Mouse (Mus musculus) midbrain, embryonic 12.5 days (tissue): ENCODE results near the gene Mep1a. TPM values are rescaled to one million over a fixed set of nuclear protein-coding genes. Genes with fewer than 3 reads are reported as not detected.

ENCODE experiments used
- ATAC-seq: fragments of 200-750 bp; cut with Nextera tagmentation; 2 replicates; pipeline ENCODE4 v1.8.0; 2017; ENCODE audit warnings: low read depth, moderate TSS enrichment, moderate library complexity; ENCODE audit not compliant: low FRiP score
- H3K27ac ChIP-seq: fragments of 300-500 bp; sonication (generic); replicated peaks from 2 replicates; pipeline ENCODE4 v1.5.1; 2016; ENCODE audit warnings: mild to moderate bottlenecking
- H3K27me3 ChIP-seq: fragments of 300-500 bp; sonication (generic); 2 replicates; pipeline ENCODE4 v1.6.1; 2016; ENCODE audit warnings: mild to moderate bottlenecking
- H3K36me3 ChIP-seq: fragments of 300-500 bp; sonication (generic); 2 replicates; pipeline ENCODE4 v1.6.1; 2016
- H3K4me1 ChIP-seq: fragments of 300-500 bp; sonication (generic); 2 replicates; pipeline ENCODE4 v1.6.1; 2016
- H3K4me2 ChIP-seq: fragments of 300-500 bp; sonication (generic); replicated peaks from 2 replicates; pipeline ENCODE4 v1.6.1; 2016; ENCODE audit warnings: mild to moderate bottlenecking, moderate library complexity
- H3K4me3 ChIP-seq: fragments of 300-500 bp; sonication (generic); 2 replicates; pipeline ENCODE4 v1.5.1; 2016; ENCODE audit warnings: mild to moderate bottlenecking
- H3K9ac ChIP-seq: fragments of 300-500 bp; sonication (generic); replicated peaks from 2 replicates; pipeline ENCODE4 v1.6.1; 2016; ENCODE audit warnings: mild to moderate bottlenecking, moderate library complexity
- H3K9me3 ChIP-seq: fragments of 300-500 bp; sonication (generic); 2 replicates; pipeline ENCODE4 v1.6.1; 2016; ENCODE audit warnings: mild to moderate bottlenecking
- WGBS: fragments of 180-500 bp; shearing (Covaris S2); methylation state at CpG from one replicate; pipeline ENCODE4 v1.1.7; 2016; 5-methylcytosine and 5-hydroxymethylcytosine counted together
- polyA plus RNA-seq: library from polyadenylated mRNA; unstranded; fragments of >200 nt; fragmentation: Nextera tagmentation; extraction: Ambion mirVana; gene quantifications from 2 replicates; pipeline ENCODE4 v1.2.1, GENCODE M21; 2016

Gene Mep1a
- polyA plus RNA-seq, 1 experiment from 2014 or later: not detected

- Histone ChIP-seq H3K27ac (no peak overlapping the region), H3K36me3 (no peaks in the 10 kb centered on the region), H3K9me3 (no peaks in the 10 kb centered on the region), H3K4me2 (no peak overlapping the region), H3K4me3 (no peak overlapping the region), H3K4me1 (no peaks in the 10 kb centered on the region), H3K9ac (no peak overlapping the region), H3K27me3 (no peaks in the 10 kb centered on the region)
- ATAC-seq: no peak
- 86% methylated on average over 4 of the region's 4 CpGs for WGBS
Observed at GRCm38 (mm10) chr17:43472558-43472957, 30.1 kb downstream of the Mep1a start.

- Histone ChIP-seq H3K27me3 (no peaks in the 10 kb centered on the region), H3K9me3 (no peaks in the 10 kb centered on the region), H3K36me3 (no peaks in the 10 kb centered on the region), H3K27ac (no peak overlapping the region), H3K9ac (no peak overlapping the region), H3K4me3 (no peak overlapping the region), H3K4me1 (no peaks in the 10 kb centered on the region), H3K4me2 (no peak overlapping the region)
- no peak for ATAC-seq
- WGBS: 65% methylated on average over 3 of the region's 3 CpGs
Observed at GRCm38 (mm10) chr17:43470039-43470438, 32.6 kb downstream of the Mep1a start.

GRCm38 (mm10) chr17:43460245-43461181 is 42.1 kb downstream of the Mep1a start:
- Histone ChIP-seq H3K4me2 (peak overlapping the region; percentile 26), H3K9me3 (no peaks in the 10 kb centered on the region), H3K27me3 (no peaks in the 10 kb centered on the region), H3K4me1 (peaks cover 7% of the 10 kb centered on the region; the same call in 1 of the 2 replicates), H3K9ac (no peak overlapping the region), H3K36me3 (no peaks in the 10 kb centered on the region), H3K27ac (0 out of 2 replicates have a peak overlapping the region, but pooled peaks have one; percentile 3), H3K4me3 (no peak overlapping the region)
- 35% methylated on average over 19 of the region's 19 CpGs for WGBS
- ATAC-seq: peak; percentile 94

GRCm38 (mm10) chr17:43459737-43460230 is 42.8 kb downstream of the Mep1a start:
- WGBS: 78% methylated on average over 12 of the region's 12 CpGs
- ATAC-seq: no peak
- Histone ChIP-seq H3K27me3 (no peaks in the 10 kb centered on the region), H3K27ac (no peak overlapping the region), H3K4me1 (peaks cover 7% of the 10 kb centered on the region; the same call in 1 of the 2 replicates), H3K9ac (no peak overlapping the region), H3K4me2 (no peak overlapping the region), H3K4me3 (no peak overlapping the region), H3K9me3 (no peaks in the 10 kb centered on the region), H3K36me3 (no peaks in the 10 kb centered on the region)

DNA sequence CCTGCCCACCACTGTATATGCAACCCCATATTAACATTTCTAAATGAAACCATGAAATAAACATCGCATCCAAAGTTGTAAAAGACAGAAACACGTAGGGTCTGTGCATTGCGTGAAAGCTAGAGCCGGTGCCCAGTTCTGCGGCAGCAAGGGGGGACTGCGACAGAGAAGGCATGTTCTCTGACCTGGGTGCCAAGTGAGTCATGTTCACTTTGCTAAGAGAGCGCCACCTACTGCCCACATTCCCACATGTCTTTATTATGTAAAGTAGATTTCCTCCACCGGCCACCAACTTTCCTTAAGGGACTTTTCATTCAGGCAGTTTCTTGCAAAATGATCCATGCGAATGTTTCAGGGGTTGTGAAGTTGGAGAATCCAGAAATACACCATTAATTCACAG is 44.0 kb downstream of the Mep1a start:
- ATAC-seq: peak; percentile 42
- 10% methylated on average over 9 of the region's 9 CpGs for WGBS
- H3K36me3 ChIP-seq: no peaks in the 10 kb centered on the region
- H3K4me3 ChIP-seq: no peak overlapping the region
- no peaks in the 10 kb centered on the region for H3K27me3 ChIP-seq
- H3K4me1 ChIP-seq: peaks cover 7% of the 10 kb centered on the region; the same call in 1 of the 2 replicates
- no peak overlapping the region for H3K9ac ChIP-seq
- no peak overlapping the region for H3K4me2 ChIP-seq
- H3K27ac ChIP-seq: no peak overlapping the region
- no peaks in the 10 kb centered on the region for H3K9me3 ChIP-seq

DNA sequence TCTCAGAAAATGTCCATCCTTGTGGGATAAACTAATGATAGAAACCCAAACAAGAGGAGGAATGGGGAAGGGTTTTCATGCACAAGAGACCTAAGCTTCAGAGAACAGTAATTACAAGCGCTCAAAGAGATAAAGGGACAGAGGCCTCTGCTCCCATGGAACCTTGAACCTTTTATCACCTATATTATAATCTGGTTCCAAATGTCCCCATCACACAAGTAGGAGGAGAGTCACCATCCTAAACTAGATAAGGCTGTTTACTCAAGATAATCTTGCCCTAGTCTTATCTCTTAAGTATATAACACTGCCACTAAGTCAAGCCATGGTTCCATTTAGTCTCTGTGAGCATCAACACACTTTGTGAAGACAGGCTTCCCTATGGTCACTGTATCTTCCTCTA is 51.4 kb downstream of the Mep1a start:
- no peaks in the 10 kb centered on the region for H3K9me3 ChIP-seq

GRCm38 (mm10) chr17:43434485-43434884 is 68.1 kb downstream of the Mep1a start:
- Histone ChIP-seq H3K27ac (no peak overlapping the region), H3K36me3 (no peaks in the 10 kb centered on the region), H3K27me3 (no peaks in the 10 kb centered on the region), H3K4me2 (no peak overlapping the region), H3K4me3 (no peak overlapping the region), H3K9ac (no peak overlapping the region), H3K4me1 (no peaks in the 10 kb centered on the region), H3K9me3 (no peaks in the 10 kb centered on the region)
- ATAC-seq: no peak
- WGBS: 90% methylated on average over 8 of the region's 8 CpGs

More for the DNA sequence above, 51.4 kb downstream of the Mep1a start:
- H3K27me3 ChIP-seq: no peaks in the 10 kb centered on the region
- no peaks in the 10 kb centered on the region for H3K36me3 ChIP-seq
- no peak overlapping the region for H3K4me2 ChIP-seq
- H3K4me1 ChIP-seq: no peaks in the 10 kb centered on the region
- 84% methylated on average over 1 of the region's 1 CpGs for WGBS
- no peak for ATAC-seq
- H3K4me3 ChIP-seq: no peak overlapping the region
- H3K27ac ChIP-seq: no peak overlapping the region
- no peak overlapping the region for H3K9ac ChIP-seq

DNA sequence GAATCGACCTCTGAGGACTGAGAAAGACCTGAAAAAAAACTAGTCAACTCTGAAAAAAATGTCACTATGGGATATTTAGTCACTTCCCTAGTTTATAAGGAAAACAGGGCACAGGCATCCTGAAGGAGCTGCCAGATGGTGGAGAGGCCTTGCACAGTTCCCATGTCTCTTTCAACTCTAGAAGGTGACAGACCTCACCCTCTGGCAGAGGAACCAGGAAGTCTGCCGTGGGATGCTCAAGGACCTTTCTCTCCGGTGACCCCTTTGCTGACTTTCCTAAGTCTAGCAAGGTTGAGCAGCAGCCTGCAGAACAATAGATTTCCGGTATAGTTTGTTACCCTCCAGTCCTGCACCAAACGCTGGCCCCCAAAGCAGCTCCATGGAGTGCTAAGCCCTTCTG is 70.9 kb downstream of the Mep1a start:
- no peak overlapping the region for H3K4me2 ChIP-seq
- no peaks in the 10 kb centered on the region for H3K4me1 ChIP-seq
- H3K4me3 ChIP-seq: no peak overlapping the region
- H3K9ac ChIP-seq: no peak overlapping the region
- H3K36me3 ChIP-seq: no peaks in the 10 kb centered on the region
- no peaks in the 10 kb centered on the region for H3K9me3 ChIP-seq
- H3K27me3 ChIP-seq: no peaks in the 10 kb centered on the region
- no peak overlapping the region for H3K27ac ChIP-seq
- ATAC-seq: no peak
- 73% methylated on average over 5 of the region's 5 CpGs for WGBS

Other genes starting within 250 kb of the Mep1a start
- not detected in 2 replicates for gene Adgrf1, start 232.5 kb downstream of the Mep1a start, polyA plus RNA-seq
- 9.7 and 10.6 TPM in 2 replicates for gene Adgrf5, start 142.4 kb downstream of the Mep1a start, polyA plus RNA-seq
- gene Ankrd66, start 40.8 kb upstream of the Mep1a start, polyA plus RNA-seq: not detected in 2 replicates
- gene Pla2g7, start 65.3 kb upstream of the Mep1a start, polyA plus RNA-seq: 4.9 and 7.3 TPM in 2 replicates
- gene Tdrd6, start 127.5 kb upstream of the Mep1a start, polyA plus RNA-seq: 0.26 TPM in 1 of 2 replicates, not detected in the other
- gene Slc25a27, start 164.4 kb upstream of the Mep1a start, polyA plus RNA-seq: 92.4 and 93.9 TPM in 2 replicates
- 31.4 and 34.3 TPM in 2 replicates for gene Cyp39a1, start 164.6 kb upstream of the Mep1a start, polyA plus RNA-seq